Mouse (Mus musculus) c-Kit-negative CD71-positive TER-119-positive erythroid progenitor cells, embryonic 14.5 days (primary cell): Measurements from ENCODE around the gene Olfr196.
"Not testable (repeated sequence)": the region's sequence is repeated elsewhere in the genome, so short reads cannot be mapped to it uniquely, and the experiment has no call there.

Source experiments
- DNase-seq: peaks from one replicate; pipeline ENCODE4 v3.0.0-alpha.2; 2013; ENCODE audit warnings: low read depth, low spot score

Gene Olfr196

DNA sequence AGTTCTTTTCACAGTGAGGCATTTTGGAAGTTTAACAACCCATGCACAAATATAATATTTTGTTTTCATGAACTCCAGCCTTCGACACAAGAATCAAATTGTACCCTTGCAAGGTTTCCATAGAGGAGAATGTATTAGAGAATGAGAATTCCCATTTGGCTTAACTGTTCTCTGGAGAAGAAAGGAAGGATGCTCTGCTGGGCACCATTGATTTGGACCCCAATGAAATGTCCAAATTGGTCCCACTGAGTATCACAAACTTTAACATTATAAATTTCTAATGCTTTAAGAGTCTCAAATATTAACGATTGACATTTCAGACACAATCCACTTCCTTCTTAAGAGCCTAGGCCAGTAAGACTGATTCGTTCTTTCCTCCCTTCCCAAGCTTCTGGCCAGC, at the start of gene Olfr196:
Gene Olfr196, minus strand, starts transcription at position 101 of the 400 bp plus-strand sequence.
- DNase-seq = no peak

DNA sequence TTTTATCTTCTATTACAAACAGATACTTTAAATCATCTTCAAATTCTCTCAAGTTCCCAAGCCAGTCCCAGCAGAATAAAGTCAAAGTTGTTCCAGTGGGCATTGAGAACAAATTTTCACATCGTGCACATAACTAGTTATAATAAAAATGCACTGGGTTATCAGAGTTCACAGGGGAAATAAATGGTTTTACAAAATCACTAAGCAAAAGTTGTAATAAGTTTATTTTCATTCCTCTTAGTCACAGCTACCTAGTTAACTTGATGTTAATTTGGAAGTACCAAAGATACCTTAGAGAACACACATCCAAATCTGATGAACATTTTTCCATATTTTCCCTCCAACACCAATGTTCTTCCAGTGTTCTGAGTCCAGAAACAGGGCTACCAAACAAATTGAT, 49.4 kb upstream of the Olfr196 start, which contains the start of gene Olfr199:
Gene Olfr199, minus strand, starts transcription at position 101 of the 400 bp plus-strand sequence.
- not testable (repeated sequence) for DNase-seq

DNA sequence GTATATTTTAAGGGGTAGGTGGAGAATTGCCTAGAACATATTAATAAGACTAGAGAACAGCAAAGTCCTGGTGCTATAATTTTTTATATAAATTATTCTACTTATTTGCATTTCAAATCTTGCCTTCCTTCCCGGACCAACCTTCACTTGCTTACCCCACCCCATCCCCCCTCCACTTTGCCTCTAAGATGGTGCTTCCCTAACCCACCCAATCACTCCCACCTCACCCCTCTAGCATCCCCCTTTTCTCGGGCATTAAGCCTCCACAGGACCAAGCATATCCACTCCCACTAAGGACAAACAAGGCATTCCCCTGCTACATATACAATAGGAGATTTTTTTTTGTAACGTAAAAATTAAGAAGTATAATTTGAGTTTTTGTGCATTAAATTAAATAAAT, 47.6 kb upstream of the Olfr196 start:
- DNase-seq = not testable (repeated sequence)

DNA sequence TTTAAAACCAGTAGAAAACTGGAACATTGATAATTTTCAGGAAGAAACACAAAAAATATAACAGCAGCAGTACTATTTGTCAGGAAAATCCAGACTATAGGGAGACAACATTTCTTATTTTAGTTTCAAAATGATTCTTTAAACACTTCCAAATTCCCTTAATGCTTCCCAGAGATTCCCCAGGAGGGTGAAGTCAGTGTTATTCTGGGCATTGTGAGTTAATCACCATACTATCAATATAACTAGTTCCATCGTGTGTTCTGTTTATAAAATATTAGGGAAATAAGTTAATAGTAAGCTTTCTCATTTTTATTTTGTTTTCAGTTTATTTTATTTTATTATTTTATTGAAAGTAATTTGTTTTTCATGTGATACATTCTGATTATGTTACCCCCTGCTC, 33.2 kb upstream of the Olfr196 start, which contains the start of gene Olfr198:
Gene Olfr198, minus strand, starts transcription at position 101 of the 400 bp plus-strand sequence.
- DNase-seq = not testable (repeated sequence)

DNA sequence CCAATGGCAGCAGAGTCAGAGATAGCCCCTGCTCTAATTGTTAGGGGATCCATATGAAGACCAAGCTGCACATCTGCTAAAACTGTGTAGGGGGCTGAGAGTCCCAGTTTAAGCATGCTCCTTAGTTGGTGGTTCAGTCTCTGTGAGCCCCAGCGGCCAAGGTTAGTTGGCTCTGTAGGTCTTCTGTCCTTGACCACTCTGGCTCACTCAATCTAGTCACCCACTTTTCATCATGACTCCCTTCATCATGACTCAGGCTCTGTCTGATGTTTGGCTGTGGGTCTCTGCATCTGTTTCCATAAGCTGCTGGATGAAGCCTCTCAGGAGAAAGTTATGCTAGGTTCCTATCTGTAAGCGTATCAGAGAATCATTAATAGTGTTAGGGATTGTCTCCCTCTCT, 18.3 kb downstream of the Olfr196 start:
- DNase-seq = no peak

DNA sequence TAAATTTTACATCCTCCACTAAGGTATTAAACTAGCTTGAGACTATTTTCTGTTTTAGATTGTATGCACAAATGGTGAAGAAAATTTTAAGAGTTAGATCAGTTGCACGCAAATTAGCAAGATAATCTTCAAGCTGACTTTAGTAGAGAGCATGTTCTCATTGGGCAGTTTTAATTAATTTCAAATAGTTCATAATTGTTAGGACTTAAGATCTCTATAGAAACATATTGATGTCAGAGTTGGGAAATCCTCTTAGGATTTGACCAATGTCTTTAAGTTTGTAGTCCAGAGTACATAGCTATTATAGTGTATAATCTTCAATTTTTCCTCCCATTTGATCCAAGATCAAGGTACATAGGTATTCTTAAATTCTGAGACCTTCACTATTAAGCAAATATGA, 23.5 kb downstream of the Olfr196 start, which contains the start of gene Olfr195:
Gene Olfr195, plus strand, starts transcription at position 301 of the 400 bp plus-strand sequence.
- DNase-seq = no peak

DNA sequence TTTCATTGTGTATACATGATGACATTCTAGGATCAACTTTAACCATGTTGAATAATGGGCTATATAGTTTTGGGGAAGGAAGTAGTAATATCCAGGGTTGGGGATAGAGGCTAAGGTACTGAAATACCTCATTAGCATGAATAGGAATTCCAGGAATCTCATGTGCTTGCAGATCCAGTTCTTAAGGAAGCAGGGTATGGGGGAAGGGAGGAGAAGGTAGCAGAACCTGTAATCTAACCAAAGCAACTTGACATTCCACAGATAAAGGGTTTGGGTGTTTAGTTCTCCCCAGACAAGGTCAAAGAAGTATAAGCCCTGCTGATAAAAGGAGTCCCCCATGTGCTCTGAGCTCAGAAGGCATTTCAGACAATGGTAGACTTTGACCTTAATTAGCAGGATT, 29.1 kb downstream of the Olfr196 start:
- no peak for DNase-seq

DNA sequence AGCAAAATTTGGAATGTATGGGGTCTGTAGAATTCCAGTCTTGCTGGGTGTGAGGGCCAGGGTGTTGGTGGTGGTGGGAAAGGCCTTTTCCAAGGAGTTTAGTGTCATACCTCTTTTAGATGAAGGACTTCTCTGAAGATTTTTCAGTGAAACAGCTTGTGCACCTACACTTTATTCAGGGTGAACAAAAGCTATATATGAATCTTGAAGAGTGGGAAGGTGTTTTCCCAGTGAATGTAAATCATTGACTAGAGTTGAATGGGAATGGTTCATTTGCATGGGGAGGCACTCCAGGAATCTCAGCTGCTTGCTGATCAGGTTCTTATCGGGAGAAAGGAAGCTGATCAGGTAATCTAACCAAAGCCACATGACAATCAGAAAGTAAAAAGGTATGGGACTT, 39.5 kb downstream of the Olfr196 start:
- no peak for DNase-seq

DNA sequence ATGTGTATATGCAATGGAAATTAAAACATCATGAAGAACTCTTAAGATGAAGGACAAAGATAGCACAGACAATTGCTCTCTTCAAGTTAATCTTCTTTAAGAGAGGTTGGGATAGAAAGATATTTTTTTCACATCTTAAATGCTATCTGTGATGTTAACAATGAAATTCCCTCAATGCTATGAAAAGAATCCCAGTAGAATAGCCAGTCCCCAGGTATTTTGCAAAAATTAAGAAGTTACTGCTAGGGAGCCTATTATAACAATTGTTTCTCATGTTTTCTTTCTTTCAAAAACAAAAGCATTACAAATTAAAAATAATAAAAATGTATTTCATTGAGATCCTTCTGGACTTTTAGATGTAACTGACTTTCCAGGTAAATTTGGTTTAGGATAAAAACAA, 49.3 kb downstream of the Olfr196 start, which contains the start of gene Olfr194:
Gene Olfr194, minus strand, starts transcription at position 101 of the 400 bp plus-strand sequence.
- no peak for DNase-seq
